Mouse (Mus musculus) brown adipose tissue, adult 24 weeks (tissue): ENCODE results near the gene Vps52. TPM values are rescaled to one million over a fixed set of nuclear protein-coding genes. Genes with fewer than 3 reads are reported as not detected.
"Not testable (repeated sequence)": the region's sequence is repeated elsewhere in the genome, so short reads cannot be mapped to it uniquely, and the experiment has no call there.

Source experiments
- H3K27ac ChIP-seq: fragments of 200-500 bp; replicated peaks from 2 replicates; pipeline ENCODE4 v1.5.1; 2012; ENCODE audit warnings: low read depth, mild to moderate bottlenecking, low read length
- H3K4me1 ChIP-seq: fragments of 200-500 bp; 2 replicates; pipeline ENCODE4 v1.6.1; 2012; ENCODE audit warnings: low read length, mixed read lengths; ENCODE audit not compliant: control insufficient read depth, insufficient read depth, insufficient read length
- H3K4me3 ChIP-seq: fragments of 200-500 bp; 2 replicates; pipeline ENCODE4 v1.5.1; 2012; ENCODE audit warnings: low read depth, mild to moderate bottlenecking, low read length, moderate library complexity; ENCODE audit not compliant: insufficient read depth
- polyA plus RNA-seq: library from polyadenylated mRNA; stranded (reverse); fragments of >200 nt; gene quantifications from 2 replicates; pipeline ENCODE4 v1.2.4, GENCODE M21; 2012; ENCODE audit not compliant: missing spikeins, insufficient read depth, insufficient read length

Gene Vps52
- polyA plus RNA-seq, 1 experiment = 23.9 TPM

DNA sequence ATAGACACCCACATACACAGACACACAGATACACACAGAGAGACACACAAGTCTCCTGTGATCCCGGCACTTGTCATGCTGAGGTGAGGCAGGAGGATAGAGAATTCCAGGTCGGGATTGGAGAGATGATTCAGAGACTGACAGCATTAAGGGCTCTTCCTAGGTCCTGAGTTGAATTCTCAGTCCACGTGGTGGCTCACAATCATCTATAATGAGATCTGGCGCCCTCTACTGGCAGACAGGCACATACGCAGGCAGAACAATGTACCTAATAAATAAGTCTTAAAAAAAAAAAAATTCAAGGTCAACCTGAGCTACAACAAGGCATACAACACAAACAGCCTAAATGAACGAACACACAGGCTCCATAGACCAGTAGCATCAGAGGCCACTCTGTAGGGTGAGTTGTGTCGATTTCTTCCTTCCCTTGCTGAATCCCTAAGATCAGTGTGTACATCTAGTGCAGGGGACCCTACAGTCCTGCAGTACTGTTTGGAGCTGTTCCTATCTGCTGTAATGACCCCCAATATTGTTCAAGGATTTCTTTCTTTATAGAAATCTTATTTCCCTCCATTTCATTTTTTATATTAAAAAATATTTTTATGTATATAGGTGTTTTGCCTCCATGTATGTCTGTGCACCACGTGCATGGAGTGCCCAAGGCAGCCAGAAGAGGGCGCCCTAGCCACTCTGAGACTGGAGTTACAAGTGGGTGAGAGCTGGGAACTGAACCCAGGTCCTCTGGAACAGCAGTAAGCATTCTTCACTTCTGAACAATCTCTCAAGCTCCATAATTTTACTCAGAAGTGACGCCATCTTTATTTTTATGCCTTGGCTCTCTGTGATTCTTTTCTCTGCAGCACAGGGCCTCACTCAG lies 36.4 kb downstream of the Vps52 start:
- no peak overlapping the region for H3K27ac ChIP-seq
- H3K4me1 ChIP-seq = no peaks in the 10 kb centered on the region
- H3K4me3 ChIP-seq = no peak overlapping the region

DNA sequence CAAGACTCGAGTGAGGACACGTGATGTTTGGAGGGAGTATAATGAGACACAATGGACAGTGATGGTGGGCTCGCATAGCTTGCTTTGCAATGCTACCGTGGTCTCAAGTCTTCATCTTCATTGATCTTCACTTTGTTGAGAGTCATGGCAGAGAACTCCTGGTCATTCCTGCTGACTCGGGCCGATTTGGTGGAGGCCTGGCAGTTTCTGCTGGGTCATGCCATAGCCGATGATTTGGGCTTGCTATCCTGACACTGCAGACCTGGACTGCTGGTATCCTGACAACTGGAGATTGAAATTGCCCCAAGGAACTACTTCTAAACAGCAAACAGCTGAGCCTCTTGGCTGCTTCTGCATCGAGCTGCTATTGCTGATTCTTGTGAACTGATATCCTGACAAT lies 39.3 kb downstream of the Vps52 start:
- Histone ChIP-seq H3K4me1 (no peaks in the 10 kb centered on the region), H3K4me3 (no peak overlapping the region), H3K27ac (no peak overlapping the region)

DNA sequence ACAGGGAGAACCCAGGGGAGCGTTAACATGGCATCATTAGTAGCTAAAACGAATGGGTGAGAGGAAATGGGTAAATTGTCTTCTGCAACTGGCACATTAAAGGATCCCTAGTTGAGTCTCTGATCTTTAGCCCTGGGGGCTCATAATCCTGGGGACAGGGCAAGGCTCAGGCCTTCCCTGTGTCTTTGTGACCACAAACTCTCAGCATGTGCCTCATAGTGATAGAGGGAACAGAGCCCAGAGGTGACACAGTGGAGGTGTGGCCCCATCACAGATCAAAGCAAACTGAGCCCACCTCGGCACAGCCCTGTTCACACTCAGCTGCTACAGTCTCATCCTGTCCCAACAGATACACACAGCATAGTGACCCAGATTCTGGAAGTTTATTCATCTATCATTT lies 40.0 kb downstream of the Vps52 start:
- Histone ChIP-seq H3K4me1 (no peaks in the 10 kb centered on the region), H3K4me3 (no peak overlapping the region), H3K27ac (no peak overlapping the region)

DNA sequence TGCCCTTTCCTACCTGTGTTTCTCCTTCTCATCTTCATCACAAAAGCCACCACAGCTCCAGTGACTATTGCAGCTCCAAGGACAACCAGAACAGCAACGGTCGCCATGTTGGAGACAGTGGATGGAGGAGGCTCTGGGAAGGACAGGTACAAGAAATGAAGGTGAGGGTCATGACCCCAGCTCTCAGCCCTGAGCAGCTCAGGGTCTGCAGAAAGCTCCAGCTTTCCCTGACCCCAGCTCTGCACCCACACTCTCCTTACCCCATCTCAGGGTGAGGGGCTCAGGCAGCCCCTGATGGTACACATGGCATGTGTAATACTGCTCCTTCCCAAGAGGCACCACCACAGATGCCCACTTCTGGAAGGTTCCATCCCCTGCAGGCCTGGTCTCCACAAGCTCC lies 41.4 kb downstream of the Vps52 start:
- H3K4me3 ChIP-seq, H3K4me1 ChIP-seq, H3K27ac ChIP-seq: not testable (repeated sequence)

DNA sequence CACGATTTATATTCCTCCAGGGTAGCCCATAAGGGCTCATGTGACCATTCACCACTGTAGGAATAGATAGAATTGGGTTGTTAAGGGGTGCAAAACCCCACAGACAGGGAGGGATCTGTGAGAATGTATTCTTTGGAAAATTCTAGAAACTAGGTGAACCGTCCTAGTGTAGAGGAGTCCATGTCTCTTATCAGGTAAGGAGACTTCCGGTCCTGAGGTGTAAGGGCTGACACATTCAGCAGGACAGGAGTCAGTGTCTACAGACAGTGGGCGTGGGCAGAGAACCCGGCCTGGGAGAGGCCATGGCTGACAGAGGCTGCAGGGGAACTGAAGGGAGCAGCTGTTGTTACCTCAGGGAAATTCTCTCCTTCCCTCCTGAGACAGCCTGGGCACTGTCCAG lies 43.1 kb downstream of the Vps52 start:
- not testable (repeated sequence) for H3K27ac ChIP-seq
- H3K4me3 ChIP-seq = peak overlapping the region; percentile 74

DNA sequence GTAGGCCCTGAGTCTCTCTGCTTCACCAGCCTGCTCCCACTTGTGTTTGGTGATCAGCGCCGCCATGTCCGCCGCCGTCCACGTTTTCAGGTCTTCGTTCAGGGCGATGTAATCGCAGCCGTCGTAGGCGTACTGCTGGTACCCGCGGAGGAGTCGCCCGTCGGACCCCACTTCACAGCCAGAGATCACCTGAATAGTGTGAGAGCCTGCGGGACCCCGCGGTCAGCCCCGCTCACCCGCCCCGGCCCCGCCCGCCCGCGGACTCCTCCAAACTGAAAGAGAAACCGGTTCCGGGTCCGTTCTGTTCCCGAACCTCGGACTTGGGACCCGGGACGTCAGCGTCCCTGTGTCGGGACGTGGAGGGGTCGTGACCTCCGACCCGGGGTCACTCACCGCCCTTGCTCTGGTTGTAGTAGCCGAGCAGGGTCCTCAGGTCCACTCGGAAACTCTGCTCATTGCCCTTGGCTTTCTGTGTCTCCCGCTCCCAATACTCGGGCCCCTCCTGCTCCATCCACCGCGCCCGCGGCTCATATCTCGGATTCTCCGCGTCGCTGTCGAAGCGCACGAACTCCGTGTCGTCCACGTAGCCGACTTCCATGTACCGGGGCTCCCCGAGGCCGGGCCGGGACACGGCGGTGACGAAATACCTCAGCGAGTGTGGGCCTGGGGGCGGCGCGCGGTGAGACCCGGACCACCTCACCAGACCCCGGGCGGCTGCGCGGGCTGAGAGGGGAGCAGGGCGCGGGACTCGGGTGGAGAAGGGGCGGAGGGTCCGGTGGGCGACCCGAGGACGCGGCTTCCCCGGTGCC lies 43.9 kb downstream of the Vps52 start:
- Histone ChIP-seq H3K4me1 (no peaks in the 10 kb centered on the region), H3K27ac (peak overlapping the region; percentile 60), H3K4me3 (peak overlapping the region; percentile 74)

More for the DNA sequence above, 43.1 kb downstream of the Vps52 start:
- H3K4me1 ChIP-seq = not testable (repeated sequence)

DNA sequence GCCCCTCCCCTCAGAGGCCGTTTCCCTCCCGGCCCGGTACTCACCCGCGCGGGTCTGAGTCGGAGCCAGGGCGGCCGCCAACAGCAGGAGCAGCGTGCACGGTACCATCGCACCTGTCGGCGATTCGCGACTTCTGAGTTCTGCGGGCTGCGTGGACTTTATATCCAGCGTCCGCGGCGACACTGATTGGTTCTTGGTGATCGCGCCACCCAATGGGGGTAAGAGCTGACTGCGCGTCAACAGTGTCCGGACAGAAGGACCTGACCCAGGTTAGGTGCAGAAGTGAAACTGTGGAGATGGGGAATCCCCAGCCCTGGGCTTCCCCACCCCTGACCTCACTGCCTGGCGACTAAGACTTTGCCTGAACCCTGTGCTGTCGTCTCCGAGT lies 44.5 kb downstream of the Vps52 start, which contains the start of gene H2-K1:
Gene H2-K1, minus strand, starts transcription at position 198 of the 388 bp plus-strand sequence.
- Histone ChIP-seq H3K4me3 (peak within 1 kb of the TSS; percentile 74), H3K4me1 (no peaks in the 10 kb centered on the region), H3K27ac (peak within 1 kb of the TSS; percentile 83)

DNA sequence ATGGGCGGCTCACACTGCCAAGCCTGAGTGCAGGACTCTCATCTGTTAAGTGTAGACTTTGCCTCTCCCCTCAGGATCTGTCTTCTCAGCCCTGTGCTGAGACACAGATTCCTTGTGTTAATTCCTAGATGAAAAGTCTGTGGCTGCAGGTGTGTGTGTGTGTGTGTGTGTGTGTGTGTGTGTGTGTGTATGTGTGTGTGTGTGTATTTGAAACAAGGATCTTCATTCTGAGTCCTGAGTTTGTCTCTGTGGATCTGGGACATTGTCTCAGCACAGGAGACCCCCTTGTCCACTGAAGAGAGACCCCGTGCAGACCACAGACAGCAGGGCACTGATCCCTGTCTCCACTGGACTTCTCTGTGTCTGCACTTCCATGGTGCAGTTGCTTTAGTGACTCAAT lies 45.2 kb downstream of the Vps52 start:
- Histone ChIP-seq H3K27ac (peak overlapping the region; percentile 83), H3K4me3 (peak overlapping the region; percentile 59)
- not testable (repeated sequence) for H3K4me1 ChIP-seq

DNA sequence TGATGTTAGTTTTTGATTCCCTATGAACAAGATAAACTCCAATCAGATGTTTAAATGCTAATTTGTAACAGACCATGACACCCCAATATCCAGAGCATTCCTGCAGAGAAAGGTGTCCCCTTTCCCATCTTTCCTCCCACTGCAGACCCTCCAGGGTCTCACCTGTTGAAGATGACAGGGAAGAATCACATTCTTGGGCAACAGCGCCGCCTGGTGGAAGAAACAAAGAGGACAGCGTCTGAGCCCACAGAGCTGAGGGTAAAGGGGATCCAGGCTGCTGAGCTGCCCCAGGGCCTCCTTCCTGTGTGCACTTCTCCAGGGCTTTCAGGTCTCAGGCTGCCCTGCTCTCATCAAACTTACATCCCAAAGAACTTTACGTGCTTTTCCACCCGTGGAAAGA lies 47.8 kb downstream of the Vps52 start:
- no peak overlapping the region for H3K27ac ChIP-seq
- no peaks in the 10 kb centered on the region for H3K4me1 ChIP-seq
- H3K4me3 ChIP-seq = no peak overlapping the region

DNA sequence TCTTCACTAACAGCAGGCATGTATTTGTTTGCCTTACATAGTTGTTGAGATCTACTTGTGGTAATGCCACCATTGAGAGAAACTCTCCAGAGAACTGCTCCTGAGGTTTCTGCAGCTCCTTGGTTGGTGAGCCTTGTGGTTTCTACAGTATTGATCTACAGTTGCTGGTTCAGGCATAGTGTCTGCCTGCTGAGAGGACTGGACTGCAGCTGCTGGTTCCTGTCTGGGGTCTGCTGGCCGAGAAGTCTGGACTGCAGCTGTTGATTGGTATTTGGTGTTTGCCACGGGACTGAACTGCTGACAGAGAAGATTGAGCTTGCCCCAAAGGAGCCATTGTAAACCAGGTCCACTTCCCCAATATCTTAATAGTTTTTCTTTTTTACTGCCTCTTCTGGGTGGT lies 51.0 kb downstream of the Vps52 start:
- Histone ChIP-seq H3K4me3 (no peak overlapping the region), H3K27ac (no peak overlapping the region), H3K4me1 (no peaks in the 10 kb centered on the region)

DNA sequence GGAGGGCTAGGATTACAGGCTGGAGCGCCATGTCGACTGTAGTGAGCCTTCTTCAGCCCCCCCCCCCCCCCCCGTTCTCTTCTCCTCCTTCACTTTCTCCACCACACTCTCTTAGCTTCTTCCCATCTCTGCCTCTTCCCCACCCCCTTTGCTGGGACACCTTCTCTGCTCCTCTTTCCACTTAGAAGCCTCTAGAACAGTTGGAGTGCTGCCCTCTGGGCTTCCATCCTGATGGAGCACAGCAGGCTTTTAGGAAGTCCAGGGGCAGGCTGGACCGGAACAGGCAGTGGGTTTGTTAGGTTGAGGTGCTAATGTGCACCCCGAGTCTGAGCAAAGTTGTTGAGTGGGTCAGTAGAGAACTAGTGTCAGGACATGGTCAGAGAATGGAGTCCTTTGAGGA lies 54.5 kb downstream of the Vps52 start:
- no peak overlapping the region for H3K4me3 ChIP-seq
- no peak overlapping the region for H3K27ac ChIP-seq
- H3K4me1 ChIP-seq = no peaks in the 10 kb centered on the region

DNA sequence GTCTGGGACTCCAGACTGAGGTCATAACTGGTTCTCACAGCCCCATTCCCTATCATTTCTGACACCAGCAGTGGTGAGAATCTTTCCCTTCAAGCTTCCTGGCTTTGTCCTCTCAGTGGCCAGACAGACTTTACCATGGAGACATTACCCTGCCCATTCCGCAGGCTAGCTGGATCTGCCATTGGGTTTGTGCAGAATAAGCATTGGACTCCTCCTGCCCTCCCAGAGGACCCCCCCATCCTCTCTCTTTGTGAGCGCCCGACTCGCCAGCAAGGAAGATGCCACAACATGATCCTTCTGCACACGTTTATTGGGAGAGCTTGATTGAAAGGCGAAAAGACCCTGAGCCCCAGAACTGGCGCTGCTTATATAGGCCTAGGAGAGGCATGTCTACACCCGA lies 57.8 kb downstream of the Vps52 start:
- Histone ChIP-seq H3K27ac (no peak overlapping the region), H3K4me3 (no peak overlapping the region), H3K4me1 (no peaks in the 10 kb centered on the region)

Other genes starting within 250 kb of the Vps52 start
- gene March2, start 237.1 kb upstream of the Vps52 start, polyA plus RNA-seq = 132 and 147 TPM in 2 replicates
- gene Rab11b, start 195.3 kb upstream of the Vps52 start, polyA plus RNA-seq = 73.4 and 85.4 TPM in 2 replicates
- gene Angptl4, start 174.0 kb upstream of the Vps52 start, polyA plus RNA-seq = 243 and 355 TPM in 2 replicates
- 16.2 and 37.3 TPM in 2 replicates for gene Kank3, start 145.3 kb upstream of the Vps52 start, polyA plus RNA-seq
- gene Rps28, start 131.2 kb upstream of the Vps52 start, polyA plus RNA-seq = 587 and 667 TPM in 2 replicates
- 1,002 and 1,055 TPM in 2 replicates for gene Ndufa7, start 131.2 kb upstream of the Vps52 start, polyA plus RNA-seq
- 21.6 and 25.3 TPM in 2 replicates for gene Cd320, start 112.7 kb upstream of the Vps52 start, polyA plus RNA-seq
- gene Gm7029, start 82.0 kb upstream of the Vps52 start, polyA plus RNA-seq = not detected in 2 replicates
- not detected in 2 replicates for gene Kifc1, start 65.2 kb upstream of the Vps52 start, polyA plus RNA-seq
- gene Platr17, start 50.7 kb upstream of the Vps52 start, polyA plus RNA-seq = not detected in 2 replicates
- gene Daxx, start 46.4 kb upstream of the Vps52 start, polyA plus RNA-seq = 13.6 and 26.9 TPM in 2 replicates
- 75.7 and 99.3 TPM in 2 replicates for gene Tapbp, start 39.9 kb upstream of the Vps52 start, polyA plus RNA-seq
- gene Zbtb22, start 39.9 kb upstream of the Vps52 start, polyA plus RNA-seq = 9.5 and 11.1 TPM in 2 replicates
- 16.4 and 20.2 TPM in 2 replicates for gene Rgl2, start 26.3 kb upstream of the Vps52 start, polyA plus RNA-seq
- 83.2 and 131 TPM in 2 replicates for gene Pfdn6, start 15.5 kb upstream of the Vps52 start, polyA plus RNA-seq
- 6.6 and 10.1 TPM in 2 replicates for gene Wdr46, start 15.2 kb upstream of the Vps52 start, polyA plus RNA-seq
- gene B3galt4, start 4.3 kb upstream of the Vps52 start, polyA plus RNA-seq = 2.2 and 2.4 TPM in 2 replicates
- gene Rps18, start 189 bp downstream of the Vps52 start, polyA plus RNA-seq = 635 and 763 TPM in 2 replicates
- gene H2-K1, start 44.5 kb downstream of the Vps52 start, polyA plus RNA-seq = 394 and 673 TPM in 2 replicates
- gene Ring1, start 68.9 kb downstream of the Vps52 start, polyA plus RNA-seq = 10.2 and 10.3 TPM in 2 replicates
- 214 and 236 TPM in 2 replicates for gene H2-Ke6, start 72.2 kb downstream of the Vps52 start, polyA plus RNA-seq
- gene Slc39a7, start 75.9 kb downstream of the Vps52 start, polyA plus RNA-seq = 40.0 and 44.7 TPM in 2 replicates
- 23.6 and 38.7 TPM in 2 replicates for gene Rxrb, start 76.0 kb downstream of the Vps52 start, polyA plus RNA-seq
- 0.38 and 1.0 TPM in 2 replicates for gene Col11a2, start 83.6 kb downstream of the Vps52 start, polyA plus RNA-seq
- gene H2-Oa, start 136.5 kb downstream of the Vps52 start, polyA plus RNA-seq = not detected in 2 replicates
- gene H2-DMa, start 163.7 kb downstream of the Vps52 start, polyA plus RNA-seq = 6.9 and 10.5 TPM in 2 replicates
- 82.7 and 86.3 TPM in 2 replicates for gene Brd2, start 166.8 kb downstream of the Vps52 start, polyA plus RNA-seq
- gene H2-DMb2, start 187.5 kb downstream of the Vps52 start, polyA plus RNA-seq = not detected in 2 replicates
- gene H2-DMb1, start 197.3 kb downstream of the Vps52 start, polyA plus RNA-seq = 11.1 and 14.7 TPM in 2 replicates
- 5.5 and 6.9 TPM in 2 replicates for gene Tap1, start 231.7 kb downstream of the Vps52 start, polyA plus RNA-seq
- 17.4 and 34.6 TPM in 2 replicates for gene Psmb9, start 232.0 kb downstream of the Vps52 start, polyA plus RNA-seq
- 20.2 and 21.9 TPM in 2 replicates for gene Psmb8, start 241.9 kb downstream of the Vps52 start, polyA plus RNA-seq
- gene Tap2, start 247.7 kb downstream of the Vps52 start, polyA plus RNA-seq = 23.5 and 27.7 TPM in 2 replicates